Mouse (Mus musculus) liver, adult 2 months (tissue): ENCODE results near the gene Lepr. TPM values are rescaled to one million over a fixed set of nuclear protein-coding genes. Genes with fewer than 3 reads are reported as not detected.

Experiments used
- DNase-seq: peaks from one replicate; pipeline ENCODE4 v3.0.0-alpha.2; 2011; ENCODE audit warnings: low read depth, low spot score; ENCODE audit errors: extremely low read depth
- H3K27ac ChIP-seq: fragments of 200-500 bp; replicated peaks from 2 replicates; pipeline ENCODE4 v1.5.1; 2012; ENCODE audit warnings: low read depth, mild to moderate bottlenecking, control low read depth, inconsistent platforms, low read length; ENCODE audit not compliant: insufficient read depth
- H3K27me3 ChIP-seq: fragments of 200-500 bp; 2 replicates; pipeline ENCODE4 v1.6.1; 2012; ENCODE audit warnings: mild to moderate bottlenecking, moderate library complexity, low read length, inconsistent platforms; ENCODE audit not compliant: control insufficient read depth, insufficient read depth
- H3K36me3 ChIP-seq: fragments of 200-500 bp; 2 replicates; pipeline ENCODE4 v1.6.1; 2012; ENCODE audit warnings: low read length, inconsistent platforms; ENCODE audit not compliant: control insufficient read depth, insufficient read depth
- H3K4me1 ChIP-seq: fragments of 200-500 bp; 2 replicates; pipeline ENCODE4 v1.6.1; 2011; ENCODE audit warnings: low read length; ENCODE audit not compliant: control insufficient read depth, insufficient read depth
- H3K4me3 ChIP-seq: fragments of 200-500 bp; 2 replicates; pipeline ENCODE4 v1.5.1; 2011; ENCODE audit warnings: low read depth, mild to moderate bottlenecking, control low read depth, low read length, moderate library complexity; ENCODE audit not compliant: insufficient read depth
- H3K79me2 ChIP-seq: fragments of 200-500 bp; 2 replicates; pipeline ENCODE4 v1.6.1; 2012; ENCODE audit warnings: inconsistent platforms, mild to moderate bottlenecking, low read length, moderate library complexity; ENCODE audit not compliant: control insufficient read depth, insufficient read depth
- H3K9ac ChIP-seq: fragments of 200-500 bp; 2 replicates; pipeline ENCODE4 v1.6.1; 2012; ENCODE audit warnings: low read depth, mild to moderate bottlenecking, control low read depth, inconsistent platforms, low read length
- CTCF ChIP-seq: fragments of 200-500 bp; IDR thresholded peaks from 2 replicates; pipeline ENCODE4 v1.5.1; 2011; ENCODE audit warnings: low read depth, low read length, control low read depth
- POLR2A ChIP-seq: fragments of 200-500 bp; IDR thresholded peaks from 2 replicates; pipeline ENCODE4 v1.6.1; 2011; ENCODE audit warnings: low read length, control low read depth; ENCODE audit not compliant: insufficient read depth; ENCODE audit errors: extremely low read depth
- WGBS: fragments of 180-500 bp; shearing (Covaris S2); methylation state at CpG from one replicate; pipeline ENCODE4 v1.1.7; 2018; 5-methylcytosine and 5-hydroxymethylcytosine counted together
- polyA plus RNA-seq: library from polyadenylated mRNA; depleted of rRNA; stranded (reverse); fragments of >200 nt; gene quantifications from 2 replicates; pipeline ENCODE4 v1.2.3, GENCODE M21; 2012
- total RNA-seq: library from RNA; depleted of rRNA; stranded (reverse); fragments of >200 nt; gene quantifications from 2 replicates; pipeline ENCODE4 v1.2.3, GENCODE M21; 2014

The Lepr gene
- total and polyA plus RNA-seq, 2 experiments = 0.89 to 17.1 TPM

DNA sequence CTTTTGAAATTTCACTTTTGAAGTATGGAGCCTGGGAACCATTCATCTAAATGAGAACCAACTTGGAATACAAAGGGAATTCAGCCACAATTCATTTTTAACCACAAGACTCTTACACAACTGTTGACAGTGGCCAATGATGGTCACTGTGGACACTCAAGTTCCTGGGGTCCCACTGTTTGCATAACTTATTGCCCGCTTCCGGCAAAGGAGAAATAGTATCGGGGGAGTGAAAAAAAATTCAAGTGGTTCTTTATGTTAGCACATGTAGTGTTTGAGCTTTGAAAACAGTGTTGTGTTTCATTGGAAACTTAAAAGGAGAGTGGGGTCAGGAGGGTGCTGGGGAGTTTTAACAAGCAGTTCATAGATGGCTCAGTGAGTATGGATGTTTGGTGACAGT lies 9.3 kb upstream of the Lepr start:
- H3K36me3 ChIP-seq = no peaks in the 10 kb centered on the region
- TF ChIP-seq POLR2A = no peak
- TF ChIP-seq CTCF = no peak
- H3K4me3 ChIP-seq = no peak overlapping the region
- no peak overlapping the region for H3K27ac ChIP-seq
- H3K9ac ChIP-seq = no peak overlapping the region
- DNase-seq = no peak
- H3K4me1 ChIP-seq = peaks cover 14% of the 10 kb centered on the region
- H3K27me3 ChIP-seq = no peaks in the 10 kb centered on the region
- H3K79me2 ChIP-seq = no peaks in the 10 kb centered on the region
- 91% methylated on average over 3 of the region's 3 CpGs for WGBS

DNA sequence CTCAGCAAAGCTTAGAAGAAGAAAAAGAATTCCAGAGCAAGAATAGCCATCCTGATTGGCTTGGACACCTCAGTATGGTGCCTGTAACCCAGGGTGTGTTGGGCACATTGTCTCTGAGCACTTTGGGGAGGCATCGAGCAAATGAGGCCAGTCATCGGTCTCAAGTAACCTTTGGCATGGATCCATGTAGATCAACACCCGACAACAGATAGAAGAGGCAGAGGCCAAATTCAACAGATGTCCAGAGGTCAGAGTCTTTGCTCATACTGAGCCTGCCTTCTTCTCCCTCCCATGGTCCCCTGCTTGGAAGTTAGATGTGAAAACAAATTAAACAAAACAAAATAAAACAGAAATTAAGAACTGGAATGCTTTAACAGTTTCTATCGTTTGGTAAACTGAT lies 6.8 kb upstream of the Lepr start:
- no peaks in the 10 kb centered on the region for H3K79me2 ChIP-seq
- TF ChIP-seq CTCF = no peak
- TF ChIP-seq POLR2A = no peak
- H3K27me3 ChIP-seq = no peaks in the 10 kb centered on the region
- H3K4me1 ChIP-seq = peaks cover 13% of the 10 kb centered on the region
- 5% methylated on average over 4 of the region's 4 CpGs for WGBS
- DNase-seq = peak; percentile 95
- H3K36me3 ChIP-seq = no peaks in the 10 kb centered on the region
- no peak overlapping the region for H3K4me3 ChIP-seq
- H3K9ac ChIP-seq = no peak overlapping the region
- peak overlapping the region; percentile 26; the same call in 1 of the 2 replicates for H3K27ac ChIP-seq

DNA sequence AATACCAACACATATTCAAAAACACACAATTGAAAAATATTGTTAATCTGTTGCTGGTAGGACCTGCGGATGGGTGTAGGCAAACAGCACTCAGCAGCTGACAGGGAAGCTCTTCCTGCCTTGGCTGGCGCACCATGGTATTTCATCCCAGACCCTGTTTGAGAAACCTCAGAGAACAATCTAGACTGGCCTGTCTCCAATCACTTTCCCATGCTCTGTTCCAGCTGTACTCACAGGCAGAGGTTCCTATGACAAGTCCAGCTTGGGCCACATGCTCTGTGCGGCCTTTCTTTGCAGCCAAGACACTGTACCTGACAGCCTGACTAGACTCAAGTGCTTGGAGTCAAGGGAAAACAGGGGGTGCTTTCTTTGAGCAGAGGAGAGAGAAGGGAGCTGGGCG lies 6.1 kb upstream of the Lepr start:
- Histone ChIP-seq H3K79me2 (no peaks in the 10 kb centered on the region), H3K27me3 (no peaks in the 10 kb centered on the region), H3K36me3 (no peaks in the 10 kb centered on the region), H3K4me3 (no peak overlapping the region), H3K27ac (peak overlapping the region; percentile 66), H3K9ac (no peak overlapping the region), H3K4me1 (peaks cover 15% of the 10 kb centered on the region)
- WGBS = 46% methylated on average over 4 of the region's 4 CpGs
- TF ChIP-seq POLR2A = no peak
- peak; percentile 85 for DNase-seq

DNA sequence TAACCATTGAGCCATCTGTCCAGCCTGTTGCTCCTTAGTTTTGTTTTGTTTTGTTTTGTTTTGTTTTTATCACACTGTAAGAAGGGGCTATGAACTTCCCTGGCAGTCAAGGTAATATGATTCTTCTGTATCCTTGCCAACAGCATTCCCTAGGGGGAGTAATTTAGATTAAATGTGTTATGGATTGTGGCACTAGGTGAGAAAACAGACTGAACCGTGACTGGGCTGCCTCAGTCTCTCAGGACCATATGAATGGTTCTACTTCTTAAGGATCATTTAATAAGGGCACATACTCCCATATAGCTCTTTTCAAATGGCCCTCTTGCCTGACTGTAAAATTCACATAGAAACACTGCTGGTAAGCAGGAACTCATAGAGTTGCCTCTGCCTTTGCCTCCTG lies 4.6 kb upstream of the Lepr start:
- Histone ChIP-seq H3K27ac (no peak overlapping the region), H3K4me1 (peaks cover 15% of the 10 kb centered on the region), H3K36me3 (no peaks in the 10 kb centered on the region), H3K79me2 (no peaks in the 10 kb centered on the region), H3K4me3 (no peak overlapping the region), H3K27me3 (no peaks in the 10 kb centered on the region), H3K9ac (no peak overlapping the region)
- TF ChIP-seq POLR2A (no peak), CTCF (no peak)
- DNase-seq = no peak
- 63% methylated on average over 1 of the region's 1 CpGs for WGBS

DNA sequence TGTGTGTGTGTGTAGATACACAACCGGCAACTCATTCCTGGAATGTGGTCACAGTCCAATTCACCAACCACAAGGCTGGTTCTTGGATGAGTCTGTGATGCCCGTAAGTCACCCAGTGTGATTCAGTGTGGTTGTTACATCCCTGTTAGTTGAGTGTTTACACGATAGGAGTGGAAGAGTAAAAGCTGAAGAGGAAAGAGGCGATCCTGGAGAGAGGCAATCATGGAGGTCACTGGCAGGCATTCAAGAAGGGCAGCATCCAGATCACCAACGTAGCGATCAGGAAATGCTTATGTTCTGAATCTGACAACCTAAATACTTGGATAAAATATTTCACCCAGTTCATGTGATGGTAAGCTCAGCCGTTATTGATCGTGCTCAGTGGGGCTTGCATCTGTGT lies 1.9 kb upstream of the Lepr start:
- Histone ChIP-seq H3K9ac (no peak overlapping the region), H3K27ac (no peak overlapping the region), H3K36me3 (no peaks in the 10 kb centered on the region), H3K79me2 (no peaks in the 10 kb centered on the region), H3K4me1 (peaks cover 11% of the 10 kb centered on the region), H3K27me3 (no peaks in the 10 kb centered on the region), H3K4me3 (no peak overlapping the region)
- peak; percentile 30 for DNase-seq
- WGBS = 44% methylated on average over 8 of the region's 8 CpGs
- TF ChIP-seq CTCF = no peak
- TF ChIP-seq POLR2A = no peak

DNA sequence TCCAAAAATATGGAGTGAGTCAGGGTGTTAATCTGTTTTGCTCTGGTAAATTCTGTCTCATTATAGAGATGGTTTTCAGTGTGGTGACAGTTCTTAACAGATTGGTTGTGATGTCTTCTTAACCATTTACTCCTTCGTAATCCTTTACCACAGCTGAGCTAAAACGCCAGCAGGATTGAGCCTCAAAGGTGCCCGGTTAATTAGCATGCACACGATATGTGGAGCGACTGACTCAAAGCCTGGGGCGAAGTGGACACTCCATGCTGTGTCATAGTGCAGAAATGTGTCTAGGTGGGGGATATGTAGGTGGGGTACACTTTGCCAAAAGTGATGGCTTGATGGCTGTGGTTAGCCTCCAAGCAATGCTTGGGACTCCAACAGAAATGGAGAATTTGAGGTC lies 1.4 kb upstream of the Lepr start:
- 92% methylated on average over 6 of the region's 6 CpGs for WGBS
- Histone ChIP-seq H3K9ac (no peak overlapping the region), H3K27me3 (no peaks in the 10 kb centered on the region), H3K4me3 (no peak overlapping the region), H3K27ac (no peak overlapping the region), H3K4me1 (peaks cover 9% of the 10 kb centered on the region), H3K79me2 (no peaks in the 10 kb centered on the region), H3K36me3 (no peaks in the 10 kb centered on the region)
- no peak for TF ChIP-seq CTCF
- no peak for TF ChIP-seq POLR2A
- DNase-seq = no peak
